ENCODE assay signal across 8 mouse cellular contexts in the genomic region with DNA sequence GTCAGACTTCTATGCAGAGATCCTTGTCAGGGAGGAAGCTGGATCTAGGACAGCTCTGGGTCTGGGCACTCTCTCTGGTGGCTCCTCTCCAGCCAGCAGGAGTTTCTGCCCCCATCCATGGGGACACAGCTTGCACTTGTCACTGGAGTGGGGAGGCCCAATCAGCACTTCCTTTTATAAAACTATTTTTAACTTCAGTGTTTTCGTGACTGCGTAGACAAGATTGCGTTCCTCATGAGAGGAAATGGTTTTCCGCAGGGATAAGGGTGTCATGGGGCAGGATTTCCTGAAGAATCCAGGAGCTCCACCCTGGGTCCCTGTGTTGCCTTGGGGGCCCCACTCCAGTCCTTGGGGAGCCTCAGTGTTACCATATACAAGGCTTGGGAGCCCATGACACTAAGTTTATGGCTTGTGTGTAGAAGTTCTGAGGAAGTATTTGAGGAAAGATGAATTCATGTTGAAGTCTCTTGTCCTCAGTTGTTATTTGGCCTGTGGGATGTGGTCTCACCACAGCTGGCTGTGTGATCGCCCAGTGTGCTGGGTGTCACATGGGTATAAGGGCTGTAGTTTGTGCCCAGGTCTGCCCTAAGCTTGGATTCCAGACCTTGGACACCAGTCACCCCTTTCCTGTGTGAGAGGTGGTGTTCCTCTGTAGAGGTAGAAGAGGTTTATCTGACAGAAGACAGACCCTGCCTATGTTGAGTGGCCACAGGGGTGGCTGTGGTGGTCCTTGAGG. TPM values are rescaled to one million over a fixed set of nuclear protein-coding genes. Genes with fewer than 3 reads are reported as not detected.
DNase-seq lines count a peak whose midpoint lies in the region; ATAC-seq lines count a peak whose summit lies in the region.
"Had no signal": no experiment of that assay in that cellular context is flagged by ENCODE, and none has a peak within 500 bp of the region (broad histone marks: within the 10 kb centered on the region; RNA-seq: fewer than 3 reads in every experiment).

No protein-coding gene starts in this region.

- no peak for ATAC-seq in kidney, embryonic 14.5 days (ENCODE audit: low FRiP score, low TSS enrichment)
- peak; percentile 77 for ATAC-seq in lung, embryonic 15.5 days (ENCODE audit: borderline replicate concordance, extremely low read depth, low FRiP score, low TSS enrichment)

- no peaks in the 10 kb centered on the region for H3K27me3 ChIP-seq in kidney, embryonic 14.5 days (ENCODE audit: control insufficient read depth, insufficient read depth, low read length)
- H3K27me3 ChIP-seq in lung, embryonic 15.5 days, result no peaks in the 10 kb centered on the region

- peak overlapping the region; percentile 91 for H3K27ac ChIP-seq in brown adipose tissue, adult 24 weeks (replicated peaks; ENCODE audit: low read depth, low read length)
- H3K27ac ChIP-seq in kidney, embryonic 14.5 days (ENCODE audit: low read depth, low read length), result peak overlapping the region; percentile 31; the same call in 1 of the 2 replicates
- H3K27ac ChIP-seq in lung, embryonic 15.5 days, result peak overlapping the region; percentile 64

- peak overlapping the region; percentile 26; the same call in 1 of the 2 replicates for H3K4me3 ChIP-seq in brown adipose tissue, adult 24 weeks (ENCODE audit: insufficient read depth, low read depth, low read length)
- no peak overlapping the region for H3K4me3 ChIP-seq in kidney, embryonic 14.5 days (ENCODE audit: low read length)
- no peak overlapping the region for H3K4me3 ChIP-seq in lung, embryonic 15.5 days

- DNase-seq in heart, adult 8-10 months (ENCODE audit: low spot score), result peak; percentile 88
- no peak for DNase-seq in left cerebral cortex, adult 11 months (ENCODE audit: low spot score)
- DNase-seq in layer of hippocampus, postnatal 36 days, result no peak
- no peak for DNase-seq in frontal cortex, postnatal 25 days (ENCODE audit: low spot score in 2 of 2)
- DNase-seq: spleen, adult 18-20 months had no signal

- peaks cover 31% of the 10 kb centered on the region for H3K4me1 ChIP-seq in brown adipose tissue, adult 24 weeks (ENCODE audit: control insufficient read depth, insufficient read depth, insufficient read length, low read length)
- peaks cover 10% of the 10 kb centered on the region; the same call in 1 of the 2 replicates for H3K4me1 ChIP-seq in kidney, embryonic 14.5 days (ENCODE audit: control insufficient read depth, insufficient read depth, low read length)
- peaks cover 42% of the 10 kb centered on the region for H3K4me1 ChIP-seq in lung, embryonic 15.5 days

- H3K9ac ChIP-seq in kidney, embryonic 14.5 days (ENCODE audit: low read depth, low read length), result no peak overlapping the region
- H3K9ac ChIP-seq in lung, embryonic 15.5 days, result no peak overlapping the region

- WGBS in kidney, embryonic 14.5 days, result 76% methylated on average over 5 of the region's 5 CpGs
- 65% methylated on average over 5 of the region's 5 CpGs for WGBS in lung, embryonic 15.5 days

- no peaks in the 10 kb centered on the region for H3K9me3 ChIP-seq in kidney, embryonic 14.5 days (ENCODE audit: control insufficient read depth, low read length)
- H3K9me3 ChIP-seq in lung, embryonic 15.5 days, result no peaks in the 10 kb centered on the region

- H3K4me2 ChIP-seq in kidney, embryonic 14.5 days (replicated peaks; ENCODE audit: low read depth, low read length), result no peak overlapping the region
- H3K4me2 ChIP-seq in lung, embryonic 15.5 days, result no peak overlapping the region

- H3K36me3 ChIP-seq in kidney, embryonic 14.5 days (ENCODE audit: control insufficient read depth, insufficient read depth, low read length), result no peaks in the 10 kb centered on the region
- no peaks in the 10 kb centered on the region for H3K36me3 ChIP-seq in lung, embryonic 15.5 days

RNA-seq across cellular contexts. Expression of a gene that starts 45.4 kb away (rescaled TPM):
- polyA plus RNA-seq in brown adipose tissue, adult 24 weeks (2012; ENCODE audit: insufficient read depth, insufficient read length, missing spikeins), result 31.6 and 42.3 TPM in 2 replicates
- 100 to 1,000 TPM; 291 to 307 (median 299) TPM for total RNA-seq in heart, adult 8-10 months (2022)
- 19.6 and 26.1 TPM in 2 replicates for polyA plus RNA-seq in kidney, embryonic 14.5 days (2014; fragmentation: Nextera tagmentation; extraction: Ambion mirVana)
- 31.2 and 35.9 TPM in 2 replicates for polyA plus RNA-seq in lung, embryonic 15.5 days (2015; fragmentation: Nextera tagmentation; extraction: Ambion mirVana)
- 10 to 100 TPM; 38.7 to 42.9 TPM for total RNA-seq in layer of hippocampus, postnatal 36 days (2021)

Comparison
In these comparisons a context has a peak if more than half of its experiments do, and no peak if none do; other contexts are left out.
1. H3K27ac ChIP-seq: peak in every context shown above with its lines; median percentile 91 in brown adipose tissue, adult 24 weeks; 64 in lung, embryonic 15.5 days; 31 in kidney, embryonic 14.5 days.